Mouse (Mus musculus) gastrocnemius, adult 2 months (tissue): ENCODE measurements around the gene Icosl. TPM values are rescaled to one million over a fixed set of nuclear protein-coding genes. Genes with fewer than 3 reads are reported as not detected.
"Not testable (repeated sequence)": the region's sequence is repeated elsewhere in the genome, so short reads cannot be mapped to it uniquely, and the experiment has no call there.

Experiments used
- DNase-seq: peaks from one replicate; pipeline ENCODE4 v3.0.0; 2022
- H3K27ac ChIP-seq: fragments of 200-600 bp; 2 replicates; pipeline ENCODE4 v1.8.1; 2022; ENCODE audit warnings: mild to moderate bottlenecking
- H3K4me3 ChIP-seq: fragments of 200-600 bp; 2 replicates; pipeline ENCODE4 v1.8.1; 2022; ENCODE audit warnings: mild to moderate bottlenecking, moderate library complexity
- CTCF ChIP-seq: fragments of 200-600 bp; IDR thresholded peaks from 2 replicates; pipeline ENCODE4 v1.8.1; 2022; ENCODE audit warnings: antibody characterized with exemption, mild to moderate bottlenecking, moderate library complexity
- intact Hi-C: fragments of 180-260 bp; cut with DNase I; formaldehyde crosslinking; loops from one replicate; pipeline ENCODE4 v1.15.1; 2025
- total RNA-seq, 2 experiments: library from RNA; stranded (reverse); gene quantifications; 2 replicates each; pipeline ENCODE4 v1.2.3; 2021

Gene Icosl
- total RNA-seq, 2 experiments from 2014 or later, result 1.3 to 1.8 TPM

DNA sequence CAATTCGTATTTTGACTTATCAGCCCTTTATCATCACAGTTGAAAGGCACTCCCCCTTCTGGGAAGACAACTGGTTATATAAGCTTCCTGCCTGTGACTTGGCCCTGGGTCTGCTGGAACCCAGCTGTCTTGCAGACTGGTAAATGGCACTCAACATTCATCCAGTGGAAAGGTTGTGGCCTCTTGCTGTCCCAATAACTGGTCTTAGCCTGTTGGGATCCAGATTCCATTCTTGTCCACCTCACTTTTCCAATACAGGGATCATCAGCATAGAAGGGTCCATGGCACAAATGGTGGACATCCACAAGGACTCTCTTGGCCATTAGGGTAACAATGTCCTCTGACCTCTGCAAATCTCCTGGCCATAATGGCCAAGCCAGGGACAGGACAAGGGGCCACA, 15.0 kb downstream of the Icosl start:
- no peak for TF ChIP-seq CTCF

DNA sequence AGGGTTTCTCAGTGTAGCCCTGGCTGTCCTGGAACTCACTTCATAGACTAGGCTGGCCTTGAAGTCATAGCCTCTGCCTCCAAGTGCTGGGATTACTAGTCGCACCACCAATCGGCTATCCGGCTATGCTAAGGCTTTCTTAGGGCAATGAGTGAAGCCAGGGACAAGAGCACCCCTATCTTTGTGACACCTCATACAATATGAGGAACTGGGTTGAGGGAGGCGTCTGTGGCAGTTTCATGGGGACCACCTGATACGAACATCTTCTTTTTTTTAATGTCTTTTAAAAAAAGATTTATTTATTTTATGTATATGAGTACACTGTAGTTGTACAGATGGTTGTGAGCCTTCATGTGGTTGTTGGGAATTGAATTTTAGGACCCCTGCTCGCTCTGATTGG, 16.6 kb downstream of the Icosl start:
- Histone ChIP-seq H3K27ac (no peak overlapping the region), H3K4me3 (no peak overlapping the region)
- TF ChIP-seq CTCF, result no peak
- intact Hi-C loops, result no loop called here
- DNase-seq, result no peak

More for the DNA sequence above, 15.0 kb downstream of the Icosl start:
- no peak overlapping the region for H3K27ac ChIP-seq
- no peak for DNase-seq
- no peak overlapping the region for H3K4me3 ChIP-seq
- intact Hi-C loops, result no loop called here

DNA sequence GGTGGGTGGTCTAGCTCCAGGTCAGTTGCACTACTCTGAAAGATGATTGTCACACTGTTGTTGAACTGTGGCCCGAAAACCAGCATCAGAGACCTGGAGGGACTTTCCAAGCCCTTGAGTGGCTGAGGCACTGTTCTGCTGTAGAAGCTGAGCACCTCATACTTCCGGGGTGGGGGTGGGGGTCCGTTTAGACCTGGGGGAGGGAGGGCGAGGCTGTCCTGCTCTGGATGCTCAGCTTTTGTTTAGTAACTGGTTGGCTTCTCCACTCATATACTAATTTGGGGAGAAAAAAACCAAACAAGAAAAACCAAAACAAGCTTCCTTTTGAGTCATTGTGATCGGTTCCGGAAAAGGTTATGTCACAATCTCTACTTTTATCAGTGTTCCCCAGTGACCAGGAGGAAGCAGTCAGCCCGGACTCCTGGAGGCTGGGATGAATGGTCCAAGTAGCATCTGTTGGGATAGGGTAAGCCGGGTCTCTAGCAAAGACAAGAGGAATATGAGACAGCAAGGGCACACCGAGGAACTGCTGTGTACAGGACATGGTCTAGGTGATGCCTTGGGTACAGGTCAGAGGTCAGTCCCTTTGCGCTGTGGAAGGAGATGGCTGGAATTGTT, 17.5 kb downstream of the Icosl start:
- intact Hi-C loops, result no loop called here
- H3K27ac ChIP-seq, result no peak overlapping the region
- no peak for DNase-seq
- TF ChIP-seq CTCF, result no peak
- no peak overlapping the region for H3K4me3 ChIP-seq

DNA sequence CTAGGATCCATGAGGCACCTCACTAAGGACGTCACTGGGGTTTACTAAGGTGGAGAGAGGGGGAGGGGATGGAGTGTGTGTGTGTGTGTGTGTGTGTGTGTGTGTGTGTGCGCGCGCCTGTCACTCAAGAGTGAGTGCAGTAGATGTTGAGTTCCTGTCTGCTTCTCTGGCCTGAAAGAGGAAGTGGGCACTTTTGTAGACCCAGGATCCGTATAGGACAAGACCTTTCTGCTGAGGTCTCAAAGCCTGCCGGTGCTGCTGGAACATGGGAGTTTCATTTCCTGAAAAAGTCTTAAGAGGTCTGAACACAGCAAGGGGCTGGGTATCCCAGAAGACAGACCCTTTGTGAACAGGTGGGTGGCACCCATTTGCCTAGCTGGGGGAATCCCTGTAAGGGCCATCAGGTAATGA, 18.0 kb downstream of the Icosl start:
- DNase-seq, result no peak
- Histone ChIP-seq H3K27ac (no peak overlapping the region), H3K4me3 (no peak overlapping the region)
- intact Hi-C loops, result no loop called here
- TF ChIP-seq CTCF, result no peak

DNA sequence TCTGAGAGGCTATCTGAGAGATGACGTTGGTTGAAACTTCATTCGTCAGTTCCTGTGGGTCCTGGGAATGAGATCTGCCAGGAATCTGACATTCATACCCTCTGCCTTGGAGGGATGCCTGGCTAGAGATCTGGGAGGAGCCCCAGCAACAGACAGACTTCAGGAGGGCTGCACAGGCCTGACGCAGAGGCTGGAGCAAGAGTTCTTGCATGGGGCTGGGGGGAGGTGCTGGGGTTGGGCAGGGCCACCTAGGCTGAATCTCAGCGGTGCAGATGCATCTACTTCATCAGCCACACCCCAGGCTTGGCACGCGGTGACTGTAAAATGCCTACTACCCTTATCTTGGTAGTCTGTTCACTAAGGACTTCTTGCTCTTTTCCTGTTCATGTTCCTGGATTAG, 21.1 kb downstream of the Icosl start:
- no peak for DNase-seq
- no peak overlapping the region for H3K4me3 ChIP-seq
- no peak overlapping the region for H3K27ac ChIP-seq
- intact Hi-C loops, result no loop called here
- no peak for TF ChIP-seq CTCF

DNA sequence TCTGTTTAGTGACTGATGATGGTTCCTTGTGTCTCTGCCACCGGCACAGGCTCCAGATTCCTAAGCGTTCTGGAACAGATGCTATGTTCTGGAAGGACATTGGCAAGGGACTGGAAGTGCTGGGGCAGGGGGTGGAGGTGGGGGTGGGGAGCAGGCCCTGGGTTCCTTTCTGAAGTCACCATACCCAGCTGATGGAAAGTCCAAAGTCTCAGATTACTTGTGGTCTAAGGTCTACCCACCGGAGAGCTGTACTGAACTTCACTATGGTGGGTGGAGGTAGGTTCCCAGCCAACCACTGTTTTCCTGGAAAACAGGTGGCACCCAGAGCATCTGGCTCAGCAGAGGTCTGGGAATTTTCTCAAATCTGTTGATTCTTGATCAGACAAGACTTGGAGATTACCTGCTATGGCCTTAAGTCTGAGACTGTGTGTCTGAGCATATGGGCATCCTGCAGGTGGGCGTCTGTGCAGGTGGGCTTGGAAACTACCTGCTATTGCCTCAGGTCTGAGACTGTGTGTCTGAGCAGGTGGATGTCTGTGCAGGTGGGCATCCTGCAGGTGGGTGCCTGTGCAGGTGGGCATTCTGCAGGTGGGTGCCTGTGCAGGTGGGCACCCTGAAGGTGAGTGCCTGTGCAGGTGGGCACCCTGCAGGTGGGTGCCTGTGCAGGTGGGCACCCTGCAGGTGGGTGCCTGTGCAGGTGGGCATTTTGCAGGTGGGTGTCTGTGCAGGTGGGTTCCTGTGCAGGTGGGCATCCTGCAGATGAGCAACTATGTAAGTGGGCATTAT, 21.8 kb downstream of the Icosl start:
- TF ChIP-seq CTCF, result no peak
- H3K27ac ChIP-seq, result no peak overlapping the region
- intact Hi-C loops, result no loop called here

DNA sequence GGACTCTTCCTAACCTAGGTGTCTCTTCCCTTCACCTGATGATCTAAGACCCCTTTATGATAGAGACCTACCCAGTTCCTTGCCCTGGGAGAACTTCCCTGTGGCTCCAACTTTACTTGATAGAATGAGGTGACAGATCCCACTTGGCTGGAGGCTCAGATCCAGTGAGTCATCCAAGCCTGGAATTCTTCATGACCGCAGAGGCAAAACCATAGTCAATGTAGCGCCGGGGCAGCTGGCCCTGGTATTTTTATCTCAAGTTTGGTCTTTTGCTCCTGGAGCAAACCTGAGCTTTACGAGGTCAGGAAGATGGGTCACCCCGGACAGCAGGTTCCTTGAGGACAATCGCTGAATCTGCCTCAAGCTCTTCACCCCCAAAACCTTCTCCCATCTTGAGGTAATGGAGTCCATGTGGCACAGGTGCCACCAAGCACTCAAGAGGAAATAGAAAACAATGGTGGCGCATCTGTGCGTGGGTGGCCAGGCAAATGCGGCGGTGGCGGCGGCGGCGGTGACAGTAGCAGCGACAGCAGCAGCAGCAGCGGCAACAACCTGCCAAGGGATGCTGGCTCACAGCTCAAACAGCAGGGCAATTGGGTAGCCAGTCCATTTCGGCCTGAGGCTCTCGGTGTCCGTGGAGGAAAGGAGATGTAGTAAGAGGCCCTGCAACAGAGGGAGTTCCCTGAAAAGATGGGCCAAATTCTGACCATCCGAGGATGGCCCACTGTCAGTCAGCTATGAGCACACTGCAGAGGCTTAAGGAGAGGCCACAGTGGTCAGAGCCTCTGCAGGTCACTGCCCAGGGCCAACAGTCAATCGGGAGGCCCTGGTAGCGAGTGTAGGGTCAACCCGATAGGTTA, 23.0 kb downstream of the Icosl start:
- H3K27ac ChIP-seq, result no peak overlapping the region
- no peak for DNase-seq
- H3K4me3 ChIP-seq, result no peak overlapping the region
- intact Hi-C loops, result no loop called here
- no peak for TF ChIP-seq CTCF

More for the DNA sequence above, 21.8 kb downstream of the Icosl start:
- no peak overlapping the region for H3K4me3 ChIP-seq
- DNase-seq, result no peak

DNA sequence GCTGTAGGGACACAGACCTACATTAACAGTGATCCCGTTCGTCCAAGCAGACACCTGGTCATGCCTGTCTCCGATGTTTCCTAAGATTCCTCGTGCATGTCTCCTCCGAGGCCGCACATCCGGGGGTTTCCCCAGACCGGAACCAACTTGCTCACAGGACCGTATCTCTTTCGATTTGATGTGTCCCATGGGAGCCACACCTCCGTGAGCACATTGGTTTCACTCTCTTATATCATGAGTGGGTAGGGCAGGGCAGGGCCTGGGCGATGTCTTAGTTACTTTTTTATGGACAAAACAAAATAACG, 23.6 kb downstream of the Icosl start:
- TF ChIP-seq CTCF, result no peak

DNA sequence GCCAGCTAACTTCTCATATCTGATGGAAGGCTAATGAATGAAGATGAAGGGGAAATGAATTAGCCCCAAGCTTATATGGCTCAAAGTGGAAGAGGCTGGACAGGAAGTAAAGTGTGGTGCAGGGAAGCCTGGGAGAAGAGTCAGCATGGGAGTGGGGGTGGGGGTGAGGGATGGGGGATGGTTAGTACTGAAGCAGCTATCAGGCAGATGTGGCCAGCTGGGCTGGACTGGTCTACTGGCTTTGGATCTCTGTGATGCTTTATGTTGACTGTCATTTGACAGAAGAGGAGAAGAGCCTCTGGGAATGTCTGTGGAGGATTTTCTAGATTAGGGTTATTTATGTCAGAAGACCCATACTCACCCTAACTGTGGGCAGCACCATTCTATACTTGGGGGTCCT, 26.1 kb downstream of the Icosl start:
- DNase-seq, result no peak
- TF ChIP-seq CTCF, result no peak
- Histone ChIP-seq H3K4me3 (no peak overlapping the region), H3K27ac (no peak overlapping the region)
- intact Hi-C loops, result no loop called here

More for the DNA sequence above, 23.6 kb downstream of the Icosl start:
- H3K27ac ChIP-seq, result no peak overlapping the region
- no peak overlapping the region for H3K4me3 ChIP-seq
- intact Hi-C loops, result no loop called here
- no peak for DNase-seq

DNA sequence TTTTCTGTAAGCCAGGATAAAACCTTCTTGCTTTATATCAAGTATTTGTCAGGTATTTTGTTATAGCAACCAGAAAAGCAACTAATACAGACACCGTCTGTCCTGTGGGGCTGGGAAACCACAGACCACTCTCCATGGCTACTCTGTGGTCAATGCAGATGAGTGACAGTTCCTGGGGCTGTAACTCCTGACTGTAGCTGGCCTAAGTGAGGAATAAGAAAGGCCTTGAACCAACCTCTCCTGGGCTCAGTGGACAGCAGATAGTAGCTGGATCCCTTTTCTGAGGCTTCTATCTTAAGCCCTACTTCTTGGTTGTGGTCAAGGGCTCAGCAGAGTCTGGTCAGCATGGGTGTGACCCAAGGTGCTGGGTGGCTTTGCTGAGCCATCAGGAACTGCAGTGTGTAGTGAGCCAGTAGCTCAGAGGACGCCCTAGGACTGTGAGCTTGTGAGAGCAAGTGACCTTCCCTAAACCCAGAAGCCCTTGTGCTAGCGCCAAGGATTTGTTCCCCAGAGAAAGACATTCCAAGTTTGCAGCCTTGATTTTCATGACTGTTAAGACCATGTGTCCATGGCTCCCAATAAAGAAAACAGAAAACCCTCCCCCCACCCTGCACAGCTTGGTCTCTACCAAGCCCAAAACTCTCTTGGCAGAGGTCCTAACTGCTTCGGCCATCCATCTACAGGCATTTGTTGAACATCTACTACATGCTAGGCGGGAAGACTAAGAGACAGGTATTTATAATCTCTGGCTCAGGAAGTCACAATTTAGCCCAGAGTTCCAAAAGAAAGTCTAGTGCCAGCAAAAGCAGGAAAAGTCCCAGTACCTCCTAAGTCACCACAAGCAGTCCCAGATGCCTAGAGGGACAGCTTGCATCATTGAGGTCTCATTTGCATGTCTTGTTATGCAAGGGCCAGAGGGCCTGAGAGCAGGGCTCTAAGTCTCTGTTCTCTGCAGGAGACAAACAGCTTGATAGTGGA, 27.1 kb downstream of the Icosl start:
- peak; percentile 56 for DNase-seq

DNA sequence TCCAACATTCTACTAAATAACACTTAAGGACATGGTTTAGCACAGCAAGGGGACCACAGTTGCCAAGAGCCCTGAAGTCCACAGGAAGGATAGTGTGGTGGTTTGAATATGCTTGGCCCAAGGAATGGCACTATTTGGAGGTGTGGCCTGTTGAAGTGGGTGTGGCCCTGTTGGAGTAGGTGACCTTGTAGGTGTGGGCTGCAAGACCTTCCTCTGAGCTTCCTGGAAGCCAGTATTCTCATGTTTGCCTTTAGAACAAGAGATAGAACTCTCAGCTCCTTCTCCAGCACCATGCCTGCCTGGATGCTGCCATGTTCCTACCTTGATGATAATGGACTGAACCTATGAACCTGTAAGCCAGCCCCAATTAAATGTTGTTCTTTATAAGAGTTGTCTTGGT, 30.8 kb downstream of the Icosl start:
- H3K27ac ChIP-seq, intact Hi-C loops, DNase-seq, H3K4me3 ChIP-seq: not testable (repeated sequence)

More for the DNA sequence above, 27.1 kb downstream of the Icosl start:
- no peak overlapping the region for H3K4me3 ChIP-seq
- TF ChIP-seq CTCF, result no peak
- intact Hi-C loops, result no loop called here
- peak overlapping the region; percentile 61 for H3K27ac ChIP-seq

DNA sequence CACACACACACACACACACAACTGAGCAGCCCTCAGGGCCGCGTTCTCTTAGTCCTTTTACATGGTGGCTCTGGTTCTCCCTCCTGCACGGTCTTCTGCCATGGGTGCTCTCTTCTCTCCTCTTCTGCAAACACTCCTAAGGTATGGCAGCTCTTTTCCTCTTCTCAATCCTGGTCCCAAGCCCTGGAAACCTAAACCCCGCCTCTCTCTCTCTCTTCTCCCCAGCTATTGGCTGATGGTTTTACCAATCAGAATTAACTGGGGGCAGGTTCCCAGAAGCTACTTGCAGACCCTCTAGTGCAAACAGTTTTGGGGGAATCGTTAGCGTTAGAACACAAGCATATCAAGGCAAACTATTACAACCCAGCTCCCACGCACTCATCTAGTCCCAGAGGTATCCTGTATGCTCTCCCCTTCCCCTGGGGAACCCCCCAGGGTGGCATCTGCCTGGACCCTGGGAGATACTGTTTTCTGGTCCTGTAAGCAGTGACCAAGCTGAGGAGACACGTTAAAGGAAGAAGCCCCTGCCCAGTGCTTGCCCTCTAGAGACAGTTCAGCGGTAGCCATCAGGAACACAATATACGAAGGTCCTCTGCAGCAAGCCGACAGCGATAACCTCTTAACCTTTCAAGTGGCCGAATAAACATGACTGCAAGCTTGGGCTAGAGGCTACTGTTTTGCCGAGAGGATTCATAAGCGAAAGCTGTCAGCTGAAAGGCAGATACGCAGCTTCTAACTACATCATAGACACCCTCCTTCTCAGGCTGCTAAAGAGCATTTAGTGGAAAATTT, 32.1 kb downstream of the Icosl start:
- DNase-seq, result no peak
- TF ChIP-seq CTCF, result no peak
- intact Hi-C loops, result no loop called here
- no peak overlapping the region for H3K27ac ChIP-seq
- H3K4me3 ChIP-seq, result no peak overlapping the region
